Mouse (Mus musculus) cortical plate, adult 2 months (tissue): Measurements from ENCODE around the gene Dlg3.

Experiments used
- CTCF ChIP-seq: fragments of 200-500 bp; IDR thresholded peaks from 2 replicates; pipeline ENCODE4 v1.5.1; 2011; ENCODE audit warnings: mild to moderate bottlenecking, control low read depth, low read length; ENCODE audit not compliant: insufficient read depth; ENCODE audit errors: extremely low read depth
- POLR2A ChIP-seq: fragments of 200-500 bp; IDR thresholded peaks from 2 replicates; pipeline ENCODE4 v1.6.1; 2011; ENCODE audit warnings: mild to moderate bottlenecking, low read length, control low read depth; ENCODE audit not compliant: insufficient read depth; ENCODE audit errors: extremely low read depth

GRCm38 (mm10) chrX:100776985-100777654, 9.6 kb downstream of the Dlg3 start:
- TF ChIP-seq CTCF (no peak), POLR2A (no peak)
